ENCODE assay signal across 23 mouse cellular contexts in the genomic region with DNA sequence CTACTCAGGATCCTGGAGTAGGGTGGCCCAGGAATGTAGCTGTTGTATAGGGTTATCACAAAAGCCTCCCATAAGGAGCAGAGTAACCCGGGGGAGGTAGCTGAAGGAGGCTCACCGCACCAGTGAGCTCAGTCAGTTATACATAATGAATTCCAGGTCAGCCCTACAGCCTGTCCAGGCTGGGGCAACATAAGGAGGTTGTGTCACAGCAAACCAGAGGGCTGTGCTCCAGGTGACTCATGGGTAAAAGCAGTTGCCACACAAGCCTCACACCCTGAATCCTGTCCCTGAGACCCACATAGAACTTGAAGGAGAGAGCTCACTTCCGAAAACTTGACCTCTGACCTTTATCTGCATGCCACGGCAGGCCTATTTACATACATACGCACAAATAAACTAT. TPM values are rescaled to one million over a fixed set of nuclear protein-coding genes. Genes with fewer than 3 reads are reported as not detected.
DNase-seq lines count a peak whose midpoint lies in the region; TF ChIP-seq lines count a peak whose summit lies in the region.
"Had no signal": no experiment of that assay in that cellular context is flagged by ENCODE, and none has a peak within 500 bp of the region (broad histone marks: within the 10 kb centered on the region; RNA-seq: fewer than 3 reads in every experiment).

No protein-coding gene starts in this region.

- H3K9ac ChIP-seq in ES-Bruce4 (ENCODE audit: low read depth, poor library complexity, severe bottlenecking), result peak overlapping the region; percentile 6; the same call in 1 of the 2 replicates
- H3K9ac ChIP-seq: forebrain, embryonic 13.5 days; heart, embryonic 12.5 days; liver, embryonic 14.5 days; lung, embryonic 15.5 days had no signal

- TF ChIP-seq CTCF in ES-Bruce4 (IDR thresholded peaks at IDR 0.05; ENCODE audit: low read depth, low read length), result no peak

- H3K4me3 ChIP-seq in ES-Bruce4 (ENCODE audit: low read depth, low read length), result no peak overlapping the region
- no peak overlapping the region for H3K4me3 ChIP-seq in brown adipose tissue, adult 24 weeks (ENCODE audit: insufficient read depth, low read depth, low read length)
- H3K4me3 ChIP-seq: forebrain, embryonic 13.5 days; heart, embryonic 12.5 days; lung, embryonic 15.5 days; midbrain, embryonic 10.5 days had no signal

- H3K9me3 ChIP-seq in ES-Bruce4 (replicated peaks; ENCODE audit: control insufficient read depth, insufficient read depth, low read length, poor library complexity, severe bottlenecking), result no peaks in the 10 kb centered on the region
- H3K9me3 ChIP-seq: forebrain, embryonic 13.5 days; G1E; heart, embryonic 12.5 days; lung, embryonic 15.5 days; midbrain, embryonic 10.5 days had no signal

- no peak for TF ChIP-seq POLR2A in ES-Bruce4 (IDR thresholded peaks at IDR 0.05; ENCODE audit: insufficient read depth, low read length)

- no peak for TF ChIP-seq EP300 in ES-Bruce4 (IDR thresholded peaks at IDR 0.05; ENCODE audit: insufficient read depth, low read depth, low read length)

- H3K27me3 ChIP-seq in ES-Bruce4 (ENCODE audit: control insufficient read depth, insufficient read depth, low read length, poor library complexity, severe bottlenecking), result no peaks in the 10 kb centered on the region
- H3K27me3 ChIP-seq: forebrain, embryonic 13.5 days; heart, embryonic 12.5 days; lung, embryonic 15.5 days had no signal

- DNase-seq in adrenal gland, postnatal 14 days, result peak; percentile 38
- no peak for DNase-seq in adrenal gland, postnatal 4 days (ENCODE audit: low spot score in 2 of 2)
- peak; percentile 62 for DNase-seq in 3134 (ENCODE audit: extremely low read depth, insufficient read length, low spot score)
- DNase-seq in urinary bladder, postnatal 4 days (ENCODE audit: low spot score in 2 of 2), result no peak
- DNase-seq in layer of hippocampus, postnatal 14 days (ENCODE audit: low spot score in 2 of 2), result no peak
- DNase-seq: cerebellum, adult 8-10 months; heart, adult 11 months; heart, postnatal 10 days; kidney, postnatal 4 days; right cerebral cortex, adult 18-20 months; thymus, adult 2 months; thymus, postnatal 4 days had no signal

- H3K4me1 ChIP-seq in ES-Bruce4 (ENCODE audit: control insufficient read depth, insufficient read depth, low read length), result peaks cover 18% of the 10 kb centered on the region
- peaks cover 28% of the 10 kb centered on the region for H3K4me1 ChIP-seq in brown adipose tissue, adult 24 weeks (ENCODE audit: control insufficient read depth, insufficient read depth, insufficient read length, low read length)
- H3K4me1 ChIP-seq: forebrain, embryonic 13.5 days had no signal

- peak overlapping the region; percentile 95 for H3K27ac ChIP-seq in ES-Bruce4 (ENCODE audit: insufficient read depth, low read length)
- peak overlapping the region; percentile 98 for H3K27ac ChIP-seq in brown adipose tissue, adult 24 weeks (replicated peaks; ENCODE audit: low read depth, low read length)
- H3K27ac ChIP-seq: forebrain, embryonic 13.5 days; liver, embryonic 14.5 days; lung, embryonic 15.5 days; macrophage; midbrain, embryonic 10.5 days had no signal

- H3K36me3 ChIP-seq in ES-Bruce4 (ENCODE audit: control insufficient read depth, insufficient read depth, low read length, poor library complexity, severe bottlenecking), result no peaks in the 10 kb centered on the region
- H3K36me3 ChIP-seq: G1E; heart, embryonic 12.5 days; lung, embryonic 15.5 days; midbrain, embryonic 10.5 days had no signal

RNA-seq across cellular contexts. Expression of gene Spen, which starts 30.6 kb away (rescaled TPM):
- 50.2 and 60.0 TPM in 2 replicates for total RNA-seq in adrenal gland, postnatal 14 days (2021)
- total RNA-seq in adrenal gland, postnatal 4 days (2021), result 10 to 100 TPM; 57.4 to 67.8 TPM
- polyA plus RNA-seq in ES-Bruce4 (2011; ENCODE audit: insufficient read depth, insufficient read length, low read depth, missing spikeins), result 39.6 and 46.9 TPM in 2 replicates
- polyA plus RNA-seq in brown adipose tissue, adult 24 weeks (2012; ENCODE audit: insufficient read depth, insufficient read length, missing spikeins), result 9.5 and 15.2 TPM in 2 replicates
- 10 to 100 TPM; 59.3 to 60.0 TPM for total RNA-seq in layer of hippocampus, postnatal 14 days (2021)

RNA-seq across cellular contexts. Expression of gene Fblim1, which starts 36.9 kb away (rescaled TPM):
- 11.0 and 13.2 TPM in 2 replicates for total RNA-seq in adrenal gland, postnatal 14 days (2021)
- total RNA-seq in adrenal gland, postnatal 4 days (2021), result 10 to 100 TPM; 24.9 to 32.1 TPM
- 73.8 and 76.6 TPM in 2 replicates for polyA plus RNA-seq in ES-Bruce4 (2011; ENCODE audit: insufficient read depth, insufficient read length, low read depth, missing spikeins)
- 2.1 and 3.6 TPM in 2 replicates for polyA plus RNA-seq in brown adipose tissue, adult 24 weeks (2012; ENCODE audit: insufficient read depth, insufficient read length, missing spikeins)
- total RNA-seq in layer of hippocampus, postnatal 14 days (2021), result 1 to 10 TPM; 2.4 TPM
- polyA plus RNA-seq: G1E had no signal

RNA-seq across cellular contexts. Expression of gene Tmem82, which starts 49.5 kb away (rescaled TPM):
- total RNA-seq in adrenal gland, postnatal 14 days (2021), result 9.7 and 9.9 TPM in 2 replicates
- 1 to 10 TPM; 3.7 to 3.8 TPM for total RNA-seq in adrenal gland, postnatal 4 days (2021)
- polyA plus RNA-seq in ES-Bruce4 (2011; ENCODE audit: insufficient read depth, insufficient read length, low read depth, missing spikeins), result 3.4 and 4.5 TPM in 2 replicates
- 1.1 TPM in 1 of 2 replicates, not detected in the other for polyA plus RNA-seq in brown adipose tissue, adult 24 weeks (2012; ENCODE audit: insufficient read depth, insufficient read length, missing spikeins)
- total RNA-seq in layer of hippocampus, postnatal 14 days (2021), result 1 to 10 TPM in 1 of 2 experiments, under 1 TPM in 1; 0.35 to 1.6 TPM
- polyA plus RNA-seq: G1E had no signal

RNA-seq across cellular contexts. Expression of gene Slc25a34, which starts 54.7 kb away (rescaled TPM):
- 31.9 and 32.5 TPM in 2 replicates for total RNA-seq in adrenal gland, postnatal 14 days (2021)
- 1 to 10 TPM; 7.4 to 9.5 TPM for total RNA-seq in adrenal gland, postnatal 4 days (2021)
- polyA plus RNA-seq in ES-Bruce4 (2011; ENCODE audit: insufficient read depth, insufficient read length, low read depth, missing spikeins), result 0.82 and 1.8 TPM in 2 replicates
- polyA plus RNA-seq in brown adipose tissue, adult 24 weeks (2012; ENCODE audit: insufficient read depth, insufficient read length, missing spikeins), result 4.5 and 12.7 TPM in 2 replicates
- total RNA-seq in layer of hippocampus, postnatal 14 days (2021), result 1 to 10 TPM; 2.2 to 3.6 TPM
- polyA plus RNA-seq: G1E; hindbrain, embryonic 11.5 days; neural tube, embryonic 14.5 days had no signal

Comparison
In these comparisons a context has a peak if more than half of its experiments do, and no peak if none do; other contexts are left out.
1. DNase-seq: peak in adrenal gland, postnatal 14 days (single experiment) and 3134 (single experiment); none in adrenal gland, postnatal 4 days (0 of 2), urinary bladder, postnatal 4 days (0 of 2) and layer of hippocampus, postnatal 14 days (0 of 2).